Mouse (Mus musculus) hindbrain, embryonic 15.5 days (tissue): ENCODE measurements around the gene Kit. TPM values are rescaled to one million over a fixed set of nuclear protein-coding genes. Genes with fewer than 3 reads are reported as not detected.

Experiments used
- ATAC-seq: fragments of 200-750 bp; cut with Nextera tagmentation; 2 replicates; pipeline ENCODE4 v1.8.0; 2017; ENCODE audit warnings: low read depth, moderate number of reproducible peaks, moderate TSS enrichment; ENCODE audit not compliant: low FRiP score
- H3K27ac ChIP-seq: fragments of 300-500 bp; sonication (generic); replicated peaks from 2 replicates; pipeline ENCODE4 v1.5.1; 2015; ENCODE audit warnings: mild to moderate bottlenecking, inconsistent platforms
- H3K27me3 ChIP-seq: fragments of 300-500 bp; sonication (generic); 2 replicates; pipeline ENCODE4 v1.6.1; 2015; ENCODE audit warnings: control low read depth, inconsistent platforms
- H3K36me3 ChIP-seq: fragments of 300-500 bp; sonication (generic); 2 replicates; pipeline ENCODE4 v1.6.1; 2015; ENCODE audit warnings: control low read depth, inconsistent platforms
- H3K4me1 ChIP-seq: fragments of 300-500 bp; sonication (generic); replicated peaks from 2 replicates; pipeline ENCODE4 v1.6.1; 2015; ENCODE audit warnings: control low read depth, inconsistent platforms
- H3K4me2 ChIP-seq: fragments of 300-500 bp; sonication (generic); 2 replicates; pipeline ENCODE4 v1.6.1; 2015; ENCODE audit warnings: moderate library complexity, mild to moderate bottlenecking, inconsistent platforms
- H3K4me3 ChIP-seq: fragments of 300-500 bp; sonication (generic); 2 replicates; pipeline ENCODE4 v1.5.1; 2015; ENCODE audit warnings: mild to moderate bottlenecking, inconsistent platforms
- H3K9ac ChIP-seq: fragments of 300-500 bp; sonication (generic); 2 replicates; pipeline ENCODE4 v1.6.1; 2015; ENCODE audit warnings: inconsistent platforms
- H3K9me3 ChIP-seq: fragments of 300-500 bp; sonication (generic); 2 replicates; pipeline ENCODE4 v1.6.1; 2016; ENCODE audit warnings: control low read depth, inconsistent platforms
- WGBS: fragments of 180-500 bp; shearing (Covaris S2); methylation state at CpG from one replicate; pipeline ENCODE4 v1.1.7; 2015; 5-methylcytosine and 5-hydroxymethylcytosine counted together
- polyA plus RNA-seq: library from polyadenylated mRNA; unstranded; fragments of >200 nt; fragmentation: Nextera tagmentation; extraction: Ambion mirVana; gene quantifications from 2 replicates; pipeline ENCODE4 v1.2.1, GENCODE M21; 2015

Kit gene
- polyA plus RNA-seq, 1 experiment from 2014 or later, result 56.1 TPM

GRCm38 (mm10) chr5:75653431-75653830 lies 78.7 kb downstream of the Kit start:
- H3K9ac ChIP-seq, result no peak overlapping the region
- ATAC-seq, result no peak
- 92% methylated on average over 8 of the region's 8 CpGs for WGBS
- H3K4me1 ChIP-seq, result no peaks in the 10 kb centered on the region
- H3K27me3 ChIP-seq, result no peaks in the 10 kb centered on the region
- peaks cover 38% of the 10 kb centered on the region for H3K36me3 ChIP-seq
- H3K4me3 ChIP-seq, result no peak overlapping the region
- no peaks in the 10 kb centered on the region for H3K9me3 ChIP-seq
- no peak overlapping the region for H3K27ac ChIP-seq
- H3K4me2 ChIP-seq, result no peak overlapping the region

- no peak overlapping the region for H3K27ac ChIP-seq
- 93% methylated on average over 6 of the region's 6 CpGs for WGBS
- ATAC-seq, result no peak
- H3K9ac ChIP-seq, result no peak overlapping the region
- H3K4me2 ChIP-seq, result no peak overlapping the region
- no peaks in the 10 kb centered on the region for H3K9me3 ChIP-seq
- no peaks in the 10 kb centered on the region for H3K27me3 ChIP-seq
- H3K4me1 ChIP-seq, result no peaks in the 10 kb centered on the region
- no peak overlapping the region for H3K4me3 ChIP-seq
- H3K36me3 ChIP-seq, result peaks cover 23% of the 10 kb centered on the region
Measured at GRCm38 (mm10) chr5:75658575-75658974, 83.9 kb downstream of the Kit start.

- WGBS, result 98% methylated on average over 27 of the region's 27 CpGs
- H3K4me1 ChIP-seq, result no peaks in the 10 kb centered on the region
- H3K27me3 ChIP-seq, result no peaks in the 10 kb centered on the region
Measured at GRCm38 (mm10) chr5:75660342-75660741, 85.6 kb downstream of the Kit start.

GRCm38 (mm10) chr5:75662466-75662865 lies 87.8 kb downstream of the Kit start:
- 30% methylated on average over 12 of the region's 12 CpGs for WGBS
- no peaks in the 10 kb centered on the region for H3K36me3 ChIP-seq
- no peaks in the 10 kb centered on the region for H3K4me1 ChIP-seq
- H3K4me3 ChIP-seq, result no peak overlapping the region
- no peak for ATAC-seq
- H3K9me3 ChIP-seq, result no peaks in the 10 kb centered on the region
- 0 out of 2 replicates have a peak overlapping the region, but pooled peaks have one; percentile 9 for H3K4me2 ChIP-seq
- H3K27ac ChIP-seq, result no peak overlapping the region
- H3K27me3 ChIP-seq, result no peaks in the 10 kb centered on the region
- no peak overlapping the region for H3K9ac ChIP-seq

More at GRCm38 (mm10) chr5:75660342-75660741, 85.6 kb downstream of the Kit start:
- Histone ChIP-seq H3K27ac (no peak overlapping the region), H3K9me3 (no peaks in the 10 kb centered on the region), H3K9ac (no peak overlapping the region), H3K4me2 (no peak overlapping the region), H3K36me3 (peaks cover 6% of the 10 kb centered on the region), H3K4me3 (no peak overlapping the region)
- no peak for ATAC-seq

- H3K4me1 ChIP-seq, result no peaks in the 10 kb centered on the region
- 94% methylated on average over 2 of the region's 2 CpGs for WGBS
- H3K4me3 ChIP-seq, result no peak overlapping the region
- no peak overlapping the region for H3K4me2 ChIP-seq
- no peaks in the 10 kb centered on the region for H3K9me3 ChIP-seq
- no peak overlapping the region for H3K9ac ChIP-seq
- ATAC-seq, result no peak
- H3K36me3 ChIP-seq, result no peaks in the 10 kb centered on the region
- H3K27ac ChIP-seq, result no peak overlapping the region
- no peaks in the 10 kb centered on the region for H3K27me3 ChIP-seq
Measured at GRCm38 (mm10) chr5:75663768-75664167, 89.1 kb downstream of the Kit start.

- H3K27ac ChIP-seq, result no peak overlapping the region
- no peaks in the 10 kb centered on the region for H3K4me1 ChIP-seq
- H3K4me3 ChIP-seq, result no peak overlapping the region
- H3K4me2 ChIP-seq, result no peak overlapping the region
- no peaks in the 10 kb centered on the region for H3K27me3 ChIP-seq
- no peak for ATAC-seq
- WGBS, result 69% methylated on average over 3 of the region's 3 CpGs
- H3K9me3 ChIP-seq, result no peaks in the 10 kb centered on the region
- H3K9ac ChIP-seq, result no peak overlapping the region
- no peaks in the 10 kb centered on the region for H3K36me3 ChIP-seq
Measured at GRCm38 (mm10) chr5:75667083-75667482, 92.4 kb downstream of the Kit start.

GRCm38 (mm10) chr5:75671136-75671788 lies 96.5 kb downstream of the Kit start:
- Histone ChIP-seq H3K9me3 (no peaks in the 10 kb centered on the region), H3K4me2 (no peak overlapping the region), H3K9ac (no peak overlapping the region), H3K27ac (no peak overlapping the region), H3K4me3 (no peak overlapping the region), H3K36me3 (no peaks in the 10 kb centered on the region), H3K27me3 (no peaks in the 10 kb centered on the region), H3K4me1 (no peaks in the 10 kb centered on the region)
- WGBS, result 87% methylated on average over 5 of the region's 5 CpGs
- ATAC-seq, result no peak

GRCm38 (mm10) chr5:75676024-75676423 lies 101.3 kb downstream of the Kit start:
- Histone ChIP-seq H3K27ac (no peak overlapping the region), H3K27me3 (no peaks in the 10 kb centered on the region), H3K36me3 (no peaks in the 10 kb centered on the region), H3K4me1 (no peaks in the 10 kb centered on the region), H3K9ac (no peak overlapping the region), H3K4me2 (no peak overlapping the region), H3K9me3 (no peaks in the 10 kb centered on the region), H3K4me3 (no peak overlapping the region)
- WGBS, result 86% methylated on average over 3 of the region's 3 CpGs
- ATAC-seq, result no peak

- ATAC-seq, result no peak
- Histone ChIP-seq H3K4me1 (no peaks in the 10 kb centered on the region), H3K27me3 (no peaks in the 10 kb centered on the region), H3K4me3 (no peak overlapping the region), H3K9ac (no peak overlapping the region), H3K4me2 (no peak overlapping the region), H3K9me3 (no peaks in the 10 kb centered on the region), H3K36me3 (no peaks in the 10 kb centered on the region), H3K27ac (no peak overlapping the region)
- 92% methylated on average over 3 of the region's 3 CpGs for WGBS
Measured at GRCm38 (mm10) chr5:75679896-75680295, 105.2 kb downstream of the Kit start.

- H3K36me3 ChIP-seq, result no peaks in the 10 kb centered on the region
- H3K4me2 ChIP-seq, result no peak overlapping the region
- H3K4me3 ChIP-seq, result no peak overlapping the region
- no peaks in the 10 kb centered on the region for H3K27me3 ChIP-seq
- H3K9ac ChIP-seq, result no peak overlapping the region
- 74% methylated on average over 12 of the region's 12 CpGs for WGBS
- H3K4me1 ChIP-seq, result no peaks in the 10 kb centered on the region
- no peak for ATAC-seq
- no peak overlapping the region for H3K27ac ChIP-seq
- H3K9me3 ChIP-seq, result no peaks in the 10 kb centered on the region
Measured at GRCm38 (mm10) chr5:75695162-75695809, 120.6 kb downstream of the Kit start.

GRCm38 (mm10) chr5:75696960-75697359 lies 122.2 kb downstream of the Kit start:
- Histone ChIP-seq H3K9ac (no peak overlapping the region), H3K27me3 (no peaks in the 10 kb centered on the region), H3K36me3 (no peaks in the 10 kb centered on the region), H3K4me3 (no peak overlapping the region), H3K4me1 (no peaks in the 10 kb centered on the region), H3K4me2 (no peak overlapping the region), H3K27ac (no peak overlapping the region), H3K9me3 (no peaks in the 10 kb centered on the region)
- 52% methylated on average over 5 of the region's 5 CpGs for WGBS
- 0 out of 2 replicates have a peak, but pooled peaks have one; percentile 44 for ATAC-seq

- no peaks in the 10 kb centered on the region for H3K36me3 ChIP-seq
- peaks cover 4% of the 10 kb centered on the region; the same call in 1 of the 2 replicates for H3K9me3 ChIP-seq
- 85% methylated on average over 8 of the region's 8 CpGs for WGBS
- no peaks in the 10 kb centered on the region for H3K4me1 ChIP-seq
- H3K4me2 ChIP-seq, result no peak overlapping the region
- no peak overlapping the region for H3K4me3 ChIP-seq
- no peaks in the 10 kb centered on the region for H3K27me3 ChIP-seq
- no peak overlapping the region for H3K27ac ChIP-seq
- no peak for ATAC-seq
- H3K9ac ChIP-seq, result no peak overlapping the region
Measured at GRCm38 (mm10) chr5:75698556-75698955, 123.8 kb downstream of the Kit start.
